Mouse (Mus musculus) stomach, embryonic 16.5 days (tissue): ENCODE measurements around the gene Trim2. TPM values are rescaled to one million over a fixed set of nuclear protein-coding genes. Genes with fewer than 3 reads are reported as not detected.

Source experiments
- ATAC-seq: fragments of 200-750 bp; cut with Nextera tagmentation; 2 replicates; pipeline ENCODE4 v1.8.0; 2017; ENCODE audit warnings: moderate number of reproducible peaks, moderate TSS enrichment; ENCODE audit not compliant: insufficient read depth, low FRiP score
- H3K27ac ChIP-seq: fragments of 300-500 bp; sonication (generic); 2 replicates; pipeline ENCODE4 v1.5.1; 2014; ENCODE audit warnings: low read length
- H3K27me3 ChIP-seq: fragments of 300-500 bp; sonication (generic); 2 replicates; pipeline ENCODE4 v1.6.1; 2014; ENCODE audit warnings: low read length, control low read depth, mixed read lengths; ENCODE audit not compliant: control insufficient read depth, insufficient read depth
- H3K36me3 ChIP-seq: fragments of 300-500 bp; sonication (generic); 2 replicates; pipeline ENCODE4 v1.6.1; 2014; ENCODE audit warnings: low read length; ENCODE audit not compliant: control insufficient read depth, insufficient read depth
- H3K4me1 ChIP-seq: fragments of 300-500 bp; sonication (generic); 2 replicates; pipeline ENCODE4 v1.6.1; 2014; ENCODE audit warnings: low read length, control low read depth, mixed read lengths; ENCODE audit not compliant: control insufficient read depth, insufficient read depth
- H3K4me2 ChIP-seq: fragments of 300-500 bp; sonication (generic); 2 replicates; pipeline ENCODE4 v1.6.1; 2014; ENCODE audit warnings: low read depth, low read length, mixed read lengths
- H3K4me3 ChIP-seq: fragments of 300-500 bp; sonication (generic); replicated peaks from 2 replicates; pipeline ENCODE4 v1.5.1; 2014; ENCODE audit warnings: mild to moderate bottlenecking, low read length
- H3K9ac ChIP-seq: fragments of 300-500 bp; sonication (generic); 2 replicates; pipeline ENCODE4 v1.6.1; 2014; ENCODE audit warnings: low read length
- H3K9me3 ChIP-seq: fragments of 300-500 bp; sonication (generic); replicated peaks from 2 replicates; pipeline ENCODE4 v1.6.1; 2016; ENCODE audit warnings: low read length, control low read depth; ENCODE audit not compliant: control insufficient read depth
- WGBS: fragments of 180-500 bp; shearing (Covaris S2); extraction: QIAGEN DNeasy Blood & Tissue Kit; methylation state at CpG from one replicate; pipeline ENCODE4 v1.1.7; 2014; 5-methylcytosine and 5-hydroxymethylcytosine counted together
- polyA plus RNA-seq: library from polyadenylated mRNA; unstranded; fragments of >200 nt; fragmentation: Nextera tagmentation; extraction: Ambion mirVana; gene quantifications from 2 replicates; pipeline ENCODE4 v1.2.1, GENCODE M21; 2015

Trim2 gene
- polyA plus RNA-seq, 1 experiment from 2014 or later = 33.4 TPM

- H3K9ac ChIP-seq = no peak overlapping the region
- H3K27ac ChIP-seq = no peak overlapping the region
- no peak for ATAC-seq
- H3K4me3 ChIP-seq = no peak overlapping the region
- H3K27me3 ChIP-seq = no peaks in the 10 kb centered on the region
- no peaks in the 10 kb centered on the region for H3K36me3 ChIP-seq
- 79% methylated on average over 3 of the region's 3 CpGs for WGBS
- H3K4me1 ChIP-seq = no peaks in the 10 kb centered on the region
- no peaks in the 10 kb centered on the region for H3K9me3 ChIP-seq
- no peak overlapping the region for H3K4me2 ChIP-seq
Measured at GRCm38 (mm10) chr3:84206106-84206505, 100.6 kb downstream of the Trim2 start.

GRCm38 (mm10) chr3:84205650-84206049 lies 101.0 kb downstream of the Trim2 start:
- Histone ChIP-seq H3K9ac (no peak overlapping the region), H3K4me3 (no peak overlapping the region), H3K9me3 (no peaks in the 10 kb centered on the region), H3K36me3 (no peaks in the 10 kb centered on the region), H3K27me3 (no peaks in the 10 kb centered on the region), H3K4me2 (no peak overlapping the region), H3K27ac (no peak overlapping the region), H3K4me1 (no peaks in the 10 kb centered on the region)
- no peak for ATAC-seq
- WGBS = 89% methylated on average over 6 of the region's 6 CpGs

GRCm38 (mm10) chr3:84204640-84205039 lies 102.0 kb downstream of the Trim2 start:
- WGBS = 86% methylated on average over 5 of the region's 5 CpGs
- H3K4me3 ChIP-seq = no peak overlapping the region
- H3K9me3 ChIP-seq = no peaks in the 10 kb centered on the region
- H3K9ac ChIP-seq = no peak overlapping the region
- no peak for ATAC-seq
- H3K27ac ChIP-seq = no peak overlapping the region
- no peaks in the 10 kb centered on the region for H3K4me1 ChIP-seq
- no peaks in the 10 kb centered on the region for H3K27me3 ChIP-seq
- H3K4me2 ChIP-seq = no peak overlapping the region
- no peaks in the 10 kb centered on the region for H3K36me3 ChIP-seq

- ATAC-seq = no peak
- no peak overlapping the region for H3K9ac ChIP-seq
- no peaks in the 10 kb centered on the region for H3K36me3 ChIP-seq
- no peaks in the 10 kb centered on the region for H3K4me1 ChIP-seq
- no peak overlapping the region for H3K4me3 ChIP-seq
- no peaks in the 10 kb centered on the region for H3K27me3 ChIP-seq
- no peaks in the 10 kb centered on the region for H3K9me3 ChIP-seq
- WGBS = 82% methylated on average over 13 of the region's 13 CpGs
- no peak overlapping the region for H3K27ac ChIP-seq
- H3K4me2 ChIP-seq = no peak overlapping the region
Measured at GRCm38 (mm10) chr3:84200559-84201420, 105.9 kb downstream of the Trim2 start.

GRCm38 (mm10) chr3:84199516-84199915 lies 107.2 kb downstream of the Trim2 start:
- 94% methylated on average over 9 of the region's 9 CpGs for WGBS
- Histone ChIP-seq H3K4me2 (no peak overlapping the region), H3K9me3 (no peaks in the 10 kb centered on the region), H3K4me3 (no peak overlapping the region), H3K4me1 (no peaks in the 10 kb centered on the region), H3K27me3 (no peaks in the 10 kb centered on the region), H3K36me3 (no peaks in the 10 kb centered on the region), H3K27ac (no peak overlapping the region), H3K9ac (no peak overlapping the region)
- ATAC-seq = no peak

- Histone ChIP-seq H3K9ac (no peak overlapping the region), H3K4me1 (0 out of 2 replicates have a peak, but pooled peaks cover 5% of the 10 kb centered on the region), H3K4me3 (no peak overlapping the region), H3K36me3 (no peaks in the 10 kb centered on the region), H3K9me3 (no peaks in the 10 kb centered on the region), H3K27ac (no peak overlapping the region), H3K27me3 (no peaks in the 10 kb centered on the region; the same call in 1 of the 2 replicates), H3K4me2 (no peak overlapping the region)
- ATAC-seq = no peak
- WGBS = 84% methylated on average over 3 of the region's 3 CpGs
Measured at GRCm38 (mm10) chr3:84198229-84198628, 108.4 kb downstream of the Trim2 start.

- 54% methylated on average over 4 of the region's 4 CpGs for WGBS
- Histone ChIP-seq H3K9me3 (no peaks in the 10 kb centered on the region), H3K9ac (no peak overlapping the region), H3K4me3 (no peak overlapping the region), H3K27me3 (no peaks in the 10 kb centered on the region; the same call in 1 of the 2 replicates), H3K4me2 (no peak overlapping the region), H3K36me3 (no peaks in the 10 kb centered on the region), H3K4me1 (peaks cover 12% of the 10 kb centered on the region), H3K27ac (no peak overlapping the region)
- no peak for ATAC-seq
Measured at GRCm38 (mm10) chr3:84193881-84194280, 112.8 kb downstream of the Trim2 start.

GRCm38 (mm10) chr3:84191141-84191881 lies 115.4 kb downstream of the Trim2 start:
- H3K9ac ChIP-seq = peak overlapping the region; percentile 68
- WGBS = 36% methylated on average over 21 of the region's 21 CpGs
- peak; percentile 67 for ATAC-seq

GRCm38 (mm10) chr3:84190513-84191061 lies 116.1 kb downstream of the Trim2 start:
- H3K36me3 ChIP-seq = no peaks in the 10 kb centered on the region
- peak overlapping the region; percentile 50 for H3K4me3 ChIP-seq
- peak; percentile 27; the same call in 1 of the 2 replicates for ATAC-seq
- H3K4me2 ChIP-seq = peak overlapping the region; percentile 69
- H3K9me3 ChIP-seq = no peaks in the 10 kb centered on the region
- WGBS = 5% methylated on average over 41 of the region's 41 CpGs
- H3K9ac ChIP-seq = peak overlapping the region; percentile 68
- H3K27ac ChIP-seq = peak overlapping the region; percentile 91
- H3K27me3 ChIP-seq = no peaks in the 10 kb centered on the region; the same call in 1 of the 2 replicates
- peaks cover 12% of the 10 kb centered on the region for H3K4me1 ChIP-seq

More at GRCm38 (mm10) chr3:84191141-84191881, 115.4 kb downstream of the Trim2 start:
- H3K4me2 ChIP-seq = peak overlapping the region; percentile 69
- H3K9me3 ChIP-seq = no peaks in the 10 kb centered on the region
- H3K4me1 ChIP-seq = peaks cover 12% of the 10 kb centered on the region
- no peaks in the 10 kb centered on the region; the same call in 1 of the 2 replicates for H3K27me3 ChIP-seq
- no peaks in the 10 kb centered on the region for H3K36me3 ChIP-seq
- H3K4me3 ChIP-seq = peak overlapping the region; percentile 50
- peak overlapping the region; percentile 91 for H3K27ac ChIP-seq
